Mouse (Mus musculus) v-Abl transformed pro-B cells (cell line): ENCODE data around the gene Impg2.

Experiments
- in situ Hi-C, 2 experiments: fragments of 400-800 bp; cut with MboI; formaldehyde crosslinking; loops; one replicate each; pipeline ENCODE4 v1.15.1; 2025; ENCODE audit not compliant: unreplicated experiment in 2 of 2

The Impg2 gene

GRCm38 (mm10) chr16:56298248-56298647 lies 94.1 kb downstream of the Impg2 start:
- in situ Hi-C loops: no loop called here

- in situ Hi-C loops: no loop called here
These were observed 94.7 kb downstream of the Impg2 start for GRCm38 (mm10) chr16:56298836-56299235.

- in situ Hi-C loops: no loop called here
These were observed 98.9 kb downstream of the Impg2 start for GRCm38 (mm10) chr16:56302996-56303395.

- in situ Hi-C loops: no loop called here
These were observed 100.1 kb downstream of the Impg2 start for GRCm38 (mm10) chr16:56304167-56304566.

GRCm38 (mm10) chr16:56307575-56307974 lies 103.5 kb downstream of the Impg2 start:
- in situ Hi-C loops: no loop called here

GRCm38 (mm10) chr16:56311291-56311690 lies 107.2 kb downstream of the Impg2 start:
- in situ Hi-C loops: no loop called here
